Mouse (Mus musculus) T-helper 2 cell (primary cell): ENCODE measurements at regions not wholly inside any gene's neighbourhood (a gene's known extent, or its start where the extent isn't known, plus 50 kb on each side); places are given as distances from the start of the nearest gene placed in this dataset.

ENCODE experiments used
- in situ Hi-C: fragments of 300-600 bp; cut with MboI, MseI; formaldehyde crosslinking; loops from one replicate; pipeline ENCODE4 v1.15.1; 2025; ENCODE audit warnings: high pct_unique_total_duplicates

- in situ Hi-C loops: no loop called here
Measured at GRCm38 (mm10) chr8:128039341-128040064, 318.9 kb upstream of the Nrp1 start.

DNA sequence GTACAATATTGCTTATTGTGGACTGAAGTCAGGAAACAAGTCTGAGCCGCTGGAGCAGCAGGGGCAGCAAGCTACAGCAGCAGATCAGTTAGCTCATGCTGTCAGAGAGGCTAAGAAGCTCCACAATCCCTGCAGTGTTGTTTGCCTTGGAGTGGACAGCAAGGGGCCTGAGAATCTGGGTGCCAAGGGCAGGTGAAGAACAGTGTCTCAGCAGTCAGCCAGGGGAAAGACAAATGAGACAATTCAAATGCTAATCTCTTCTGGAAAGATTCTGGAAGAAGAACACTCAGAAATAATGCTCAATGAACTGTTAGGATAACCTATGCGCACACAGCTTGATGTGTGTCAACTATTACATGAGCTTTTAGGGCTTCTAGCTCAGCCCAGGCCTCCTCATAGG, 315.5 kb upstream of the Nrp1 start:
- in situ Hi-C loops: no loop called here

DNA sequence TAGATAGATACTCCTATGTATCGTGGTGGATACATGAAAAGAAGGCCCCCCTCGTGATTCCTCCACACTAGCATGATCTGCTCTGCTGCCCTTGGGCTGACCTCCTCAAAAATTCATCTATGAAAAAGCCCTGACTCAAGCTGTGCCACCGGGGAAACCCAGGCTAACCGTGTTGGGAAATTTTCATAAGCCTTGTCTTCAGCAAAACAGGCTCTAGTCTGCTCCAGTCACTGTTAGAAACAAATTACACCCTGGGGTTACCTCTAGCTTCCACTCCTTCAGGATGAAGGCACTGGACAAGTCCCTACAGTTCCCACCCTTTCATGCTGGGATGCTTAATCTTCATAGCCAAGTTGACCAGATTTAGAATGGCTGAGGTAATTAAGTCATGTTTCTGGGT, 315.0 kb upstream of the Nrp1 start:
- in situ Hi-C loops: no loop called here

DNA sequence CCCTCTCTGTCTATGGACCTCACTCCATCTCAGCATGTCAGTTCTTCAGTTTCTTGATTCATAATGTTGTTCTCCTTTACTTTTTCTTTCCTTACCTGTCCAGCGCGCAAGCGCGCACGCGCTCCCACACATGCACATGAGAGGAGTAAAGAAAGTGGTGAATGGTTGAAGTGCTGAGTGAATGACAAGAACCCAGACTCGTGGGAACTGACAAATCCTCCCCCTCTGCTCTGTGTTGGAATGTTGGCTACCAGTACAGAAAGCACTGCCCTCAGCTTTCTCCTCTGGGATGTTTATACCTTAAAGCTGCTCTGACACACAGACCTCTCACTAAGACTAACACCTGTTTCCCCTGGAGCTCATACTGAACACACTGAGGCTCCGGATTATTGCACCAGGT, 302.2 kb upstream of the Nrp1 start:
- in situ Hi-C loops: no loop called here

DNA sequence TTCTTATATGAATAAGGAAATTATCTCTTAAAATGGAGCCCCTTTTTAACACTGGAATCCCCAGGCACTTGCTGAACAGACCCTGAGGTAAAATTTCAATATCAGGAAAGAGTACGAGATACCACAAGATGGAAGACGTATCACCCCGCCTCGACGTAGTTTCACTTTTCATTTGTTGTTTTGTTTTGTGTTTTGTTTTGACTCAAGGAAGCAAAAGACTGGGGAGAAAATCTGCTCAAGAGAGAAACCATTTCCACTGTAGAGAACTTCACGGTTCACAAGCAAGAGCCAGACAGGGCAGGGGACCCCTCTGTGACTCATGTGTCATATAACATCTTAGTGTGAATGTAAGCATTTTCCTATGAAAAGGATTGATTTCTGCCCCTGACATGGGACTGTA, 300.6 kb upstream of the Nrp1 start:
- in situ Hi-C loops: no loop called here

DNA sequence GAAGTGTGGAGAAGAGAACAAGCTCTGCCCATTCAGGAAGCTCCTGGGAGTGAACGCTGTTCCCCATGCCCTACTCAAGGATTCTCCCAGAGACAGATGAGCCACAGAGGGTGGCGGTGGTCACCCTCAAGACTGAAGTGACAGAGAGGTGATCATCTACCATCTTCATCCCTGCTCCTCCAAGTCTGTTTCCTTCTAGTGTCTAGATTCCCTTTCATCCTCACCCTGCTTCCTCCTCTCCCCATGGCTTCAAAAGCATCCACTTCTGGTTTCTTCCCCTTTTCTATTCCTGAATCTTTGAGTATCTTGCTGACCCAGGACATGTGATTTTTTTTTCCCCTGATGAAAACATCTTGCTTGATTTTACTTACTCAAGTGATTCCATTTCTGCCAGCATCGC, 298.6 kb upstream of the Nrp1 start:
- in situ Hi-C loops: no loop called here

- in situ Hi-C loops: no loop called here
Measured at GRCm38 (mm10) chr8:128064211-128064610, 294.2 kb upstream of the Nrp1 start.

DNA sequence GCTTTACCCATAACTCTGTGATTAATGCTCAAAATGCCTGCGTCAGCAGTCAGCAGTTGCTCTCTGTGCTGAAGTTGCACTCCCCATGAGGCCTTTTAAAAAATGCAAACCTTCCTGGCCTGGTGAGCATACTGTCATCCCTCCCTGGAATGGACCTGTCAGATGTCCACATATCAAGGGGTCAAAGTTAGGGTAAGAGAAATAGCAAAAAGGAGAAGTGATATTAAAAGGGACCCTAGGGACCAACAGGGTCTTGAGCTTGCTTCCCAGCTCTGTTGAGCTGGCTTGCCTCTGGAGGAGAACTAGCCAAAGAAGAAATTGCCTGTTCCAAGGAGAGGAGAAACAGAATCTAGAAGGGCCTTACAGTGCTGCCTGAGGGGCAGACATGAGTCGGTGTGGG, 293.3 kb upstream of the Nrp1 start:
- in situ Hi-C loops: no loop called here

GRCm38 (mm10) chr8:128065964-128066680, 292.3 kb upstream of the Nrp1 start:
- in situ Hi-C loops: no loop called here

- in situ Hi-C loops: no loop called here
Measured at GRCm38 (mm10) chr8:128069749-128070148, 288.7 kb upstream of the Nrp1 start.

- in situ Hi-C loops: no loop called here
Measured at GRCm38 (mm10) chr8:128075566-128075965, 282.8 kb upstream of the Nrp1 start.

DNA sequence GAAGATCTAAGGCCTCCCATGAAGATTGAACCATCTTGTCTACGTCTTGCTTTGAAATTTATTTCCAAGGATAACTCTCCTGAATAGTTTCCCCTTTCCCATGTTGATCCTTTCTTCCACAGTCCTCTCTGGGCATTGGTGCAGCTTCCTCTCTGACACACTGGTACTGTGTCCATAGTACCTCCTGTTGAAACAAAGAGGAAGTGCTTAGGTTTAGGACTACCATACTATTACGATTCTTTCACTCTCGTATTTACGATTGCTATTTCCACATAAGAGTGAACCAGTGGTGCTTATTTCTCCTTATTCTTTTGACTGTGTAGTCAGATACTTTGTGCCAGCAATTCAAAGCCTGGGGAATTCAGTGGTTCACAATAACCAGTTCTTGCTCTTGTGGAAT, 282.2 kb upstream of the Nrp1 start:
- in situ Hi-C loops: no loop called here

- in situ Hi-C loops: no loop called here
Measured at GRCm38 (mm10) chr8:128078740-128079139, 279.7 kb upstream of the Nrp1 start.

DNA sequence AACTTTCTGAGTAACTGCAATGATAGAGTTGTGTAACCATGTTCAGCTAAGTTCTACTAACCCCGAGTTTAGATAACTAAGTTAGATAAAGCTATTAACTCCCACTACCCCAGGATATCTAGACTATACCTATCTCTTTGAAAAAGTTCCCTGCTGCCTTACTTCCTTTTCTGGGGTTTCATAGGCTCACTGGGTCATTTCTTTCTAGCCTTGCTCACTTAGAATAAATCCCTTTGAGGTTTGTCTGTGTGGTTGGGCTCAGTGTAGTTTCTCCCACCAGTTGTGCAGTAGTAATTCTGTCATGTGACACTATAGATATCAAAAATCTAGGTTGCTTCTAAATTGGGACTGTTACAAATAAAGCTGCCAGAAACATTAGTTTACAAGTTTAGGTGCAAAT, 272.6 kb upstream of the Nrp1 start:
- in situ Hi-C loops: no loop called here

- in situ Hi-C loops: no loop called here
Measured at GRCm38 (mm10) chr8:128087500-128087899, 270.9 kb upstream of the Nrp1 start.

- in situ Hi-C loops: no loop called here
Measured at GRCm38 (mm10) chr8:128092826-128093225, 265.6 kb upstream of the Nrp1 start.

DNA sequence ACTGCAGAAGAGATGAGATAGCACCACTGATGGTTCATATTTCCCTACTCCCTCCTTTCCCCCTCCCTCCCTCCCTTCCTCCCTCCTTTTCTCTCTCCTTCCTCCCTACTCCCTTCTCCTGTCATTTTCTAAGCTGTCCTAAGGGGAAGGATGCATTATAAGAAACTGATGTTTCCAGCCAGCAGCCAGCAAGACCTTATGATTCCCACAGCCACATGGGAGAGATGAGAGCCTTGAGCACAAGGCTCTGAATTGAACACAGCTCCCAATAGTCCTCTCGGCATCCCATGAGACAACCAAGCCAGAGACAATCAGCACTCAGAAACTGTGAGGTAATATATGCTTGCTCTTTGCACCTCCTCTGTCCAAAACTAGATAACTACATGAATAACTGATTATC, 263.0 kb upstream of the Nrp1 start:
- in situ Hi-C loops: no loop called here

DNA sequence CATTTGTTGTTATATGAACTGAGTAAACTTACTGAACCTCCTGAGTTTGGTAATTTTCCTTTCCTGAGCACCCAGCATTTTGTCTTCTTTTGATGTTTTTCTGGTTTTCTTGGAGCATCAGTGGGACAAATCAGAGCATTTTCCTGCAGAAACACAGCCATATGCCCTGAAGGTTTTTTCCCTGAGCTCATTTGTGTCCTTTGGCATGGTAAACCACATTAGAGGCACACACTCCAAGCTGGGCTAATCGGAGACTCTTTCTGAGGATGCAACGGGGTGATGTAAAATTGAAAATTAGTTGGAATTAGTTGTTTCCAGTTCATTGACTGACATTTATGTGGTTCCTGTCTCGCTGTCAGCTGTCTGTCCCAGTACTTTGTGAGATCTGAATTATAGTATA, 260.8 kb upstream of the Nrp1 start:
- in situ Hi-C loops: no loop called here

GRCm38 (mm10) chr8:128103380-128103779, 255.0 kb upstream of the Nrp1 start:
- in situ Hi-C loops: no loop called here

DNA sequence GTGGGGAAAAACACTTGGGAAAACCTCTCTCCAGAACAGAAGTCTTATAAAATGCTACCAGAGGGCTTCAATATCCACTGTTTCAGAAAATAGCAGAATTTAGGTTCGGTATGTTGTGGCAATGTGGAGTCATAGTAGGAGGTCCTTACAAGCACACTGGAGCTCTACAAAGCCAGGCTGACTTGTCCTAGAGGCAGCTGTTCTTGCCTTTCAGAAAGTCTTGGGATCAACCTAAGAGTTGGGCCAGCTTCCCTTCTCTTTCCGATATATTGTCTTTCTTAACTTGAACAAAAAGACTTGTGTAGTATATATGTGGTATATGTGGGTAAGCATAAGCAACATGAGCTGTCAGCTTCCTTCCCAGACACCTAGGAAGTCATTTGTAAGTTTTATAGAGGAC, 251.8 kb upstream of the Nrp1 start:
- in situ Hi-C loops: no loop called here

GRCm38 (mm10) chr8:128107041-128107440, 251.4 kb upstream of the Nrp1 start:
- in situ Hi-C loops: no loop called here

- in situ Hi-C loops: no loop called here
Measured at GRCm38 (mm10) chr8:128109036-128109435, 249.4 kb upstream of the Nrp1 start.

- in situ Hi-C loops: no loop called here
Measured at GRCm38 (mm10) chr8:128111132-128111531, 247.3 kb upstream of the Nrp1 start.
